Mouse (Mus musculus) adrenal gland, postnatal 10 days (tissue): ENCODE data around the gene Gch1. TPM values are rescaled to one million over a fixed set of nuclear protein-coding genes. Genes with fewer than 3 reads are reported as not detected.
"Not testable (repeated sequence)": the region's sequence is repeated elsewhere in the genome, so short reads cannot be mapped to it uniquely, and the experiment has no call there.

Experiments
- DNase-seq: peaks from one replicate; pipeline ENCODE4 v3.0.0; 2021; ENCODE audit warnings: mixed read lengths
- total RNA-seq, 2 experiments: library from RNA; stranded (reverse); gene quantifications; 2 replicates each; pipeline ENCODE4 v1.2.3; 2021

Gene Gch1
- total RNA-seq, 2 experiments from 2014 or later, result 33.4 to 40.4 TPM

GRCm38 (mm10) chr14:47165117-47165516 lies 24.1 kb downstream of the Gch1 start:
- DNase-seq, result no peak

- no peak for DNase-seq
Observed at GRCm38 (mm10) chr14:47161921-47162427, 27.2 kb downstream of the Gch1 start.

GRCm38 (mm10) chr14:47160051-47160640 lies 29.1 kb downstream of the Gch1 start:
- peak; percentile 60 for DNase-seq

- DNase-seq, result no peak
Observed at GRCm38 (mm10) chr14:47154303-47154702, 34.9 kb downstream of the Gch1 start.

GRCm38 (mm10) chr14:47151306-47151705 lies 37.9 kb downstream of the Gch1 start:
- DNase-seq, result no peak

- DNase-seq, result no peak
Observed at GRCm38 (mm10) chr14:47144326-47144725, 44.9 kb downstream of the Gch1 start.

- no peak for DNase-seq
Observed at GRCm38 (mm10) chr14:47138853-47139252, 50.4 kb downstream of the Gch1 start.

- DNase-seq, result peak; percentile 23
Observed at GRCm38 (mm10) chr14:47136637-47137036, 52.6 kb downstream of the Gch1 start.

GRCm38 (mm10) chr14:47133948-47134347 lies 55.3 kb downstream of the Gch1 start:
- peak; percentile 23 for DNase-seq

GRCm38 (mm10) chr14:47127987-47128386 lies 61.2 kb downstream of the Gch1 start:
- no peak for DNase-seq

GRCm38 (mm10) chr14:47117522-47117921 lies 71.7 kb downstream of the Gch1 start:
- no peak for DNase-seq

- no peak for DNase-seq
Observed at GRCm38 (mm10) chr14:47116062-47116762, 73.0 kb downstream of the Gch1 start.

- no peak for DNase-seq
Observed at GRCm38 (mm10) chr14:47115154-47115553, 74.1 kb downstream of the Gch1 start.

GRCm38 (mm10) chr14:47111341-47111740 lies 77.9 kb downstream of the Gch1 start:
- DNase-seq, result no peak

GRCm38 (mm10) chr14:47110391-47110790 lies 78.8 kb downstream of the Gch1 start:
- DNase-seq, result not testable (repeated sequence)

GRCm38 (mm10) chr14:47107461-47107860 lies 81.8 kb downstream of the Gch1 start:
- DNase-seq, result no peak

- DNase-seq, result no peak
Observed at GRCm38 (mm10) chr14:47105755-47106154, 83.5 kb downstream of the Gch1 start.

- DNase-seq, result no peak
Observed at GRCm38 (mm10) chr14:47105174-47105557, 84.0 kb downstream of the Gch1 start.

GRCm38 (mm10) chr14:47104246-47105173 lies 84.7 kb downstream of the Gch1 start:
- peak; percentile 15 for DNase-seq
